In genomic region chr3:114515233-114515632, GRCm38 (mm10) we compare ENCODE assay signal across 21 mouse cellular contexts.
DNase-seq lines count a peak whose midpoint lies in the region; ATAC-seq lines count a peak whose summit lies in the region.
"Had no signal": no experiment of that assay in that cellular context is flagged by ENCODE, and none has a peak within 500 bp of the region (broad histone marks: within the 10 kb centered on the region; RNA-seq: fewer than 3 reads in every experiment).

No protein-coding gene starts in this region.

- no peaks in the 10 kb centered on the region for H3K27me3 ChIP-seq in heart, embryonic 10.5 days (ENCODE audit: insufficient read depth, poor library complexity, severe bottlenecking)
- H3K27me3 ChIP-seq in midbrain, embryonic 11.5 days (ENCODE audit: control insufficient read depth, insufficient read depth, low read length), result no peaks in the 10 kb centered on the region
- no peaks in the 10 kb centered on the region for H3K27me3 ChIP-seq in midbrain, embryonic 13.5 days
- no peaks in the 10 kb centered on the region for H3K27me3 ChIP-seq in midbrain, embryonic 12.5 days
- no peaks in the 10 kb centered on the region for H3K27me3 ChIP-seq in midbrain, embryonic 10.5 days (ENCODE audit: low read depth, poor library complexity, severe bottlenecking)
- H3K27me3 ChIP-seq: CH12.LX, Patski had no signal

- H3K9me3 ChIP-seq in heart, embryonic 10.5 days, result no peaks in the 10 kb centered on the region
- H3K9me3 ChIP-seq in midbrain, embryonic 11.5 days (ENCODE audit: control insufficient read depth, low read length), result no peaks in the 10 kb centered on the region
- H3K9me3 ChIP-seq in midbrain, embryonic 13.5 days, result no peaks in the 10 kb centered on the region
- H3K9me3 ChIP-seq in midbrain, embryonic 12.5 days, result no peaks in the 10 kb centered on the region
- no peaks in the 10 kb centered on the region for H3K9me3 ChIP-seq in midbrain, embryonic 10.5 days (replicated peaks)

- H3K9ac ChIP-seq in midbrain, embryonic 11.5 days (ENCODE audit: low read length), result no peak overlapping the region
- H3K9ac ChIP-seq in midbrain, embryonic 13.5 days (replicated peaks), result no peak overlapping the region
- no peak overlapping the region for H3K9ac ChIP-seq in midbrain, embryonic 12.5 days (replicated peaks)

- WGBS in heart, embryonic 10.5 days, result 31% methylated on average over 1 of the region's 1 CpGs
- 67% methylated on average over 1 of the region's 1 CpGs for WGBS in midbrain, embryonic 11.5 days
- 50% methylated on average over 1 of the region's 1 CpGs for WGBS in midbrain, embryonic 13.5 days
- WGBS in midbrain, embryonic 12.5 days, result 67% methylated on average over 1 of the region's 1 CpGs
- 55% methylated on average over 1 of the region's 1 CpGs for WGBS in midbrain, embryonic 10.5 days

- H3K4me1 ChIP-seq in heart, embryonic 10.5 days, result no peaks in the 10 kb centered on the region
- H3K4me1 ChIP-seq in midbrain, embryonic 11.5 days (ENCODE audit: control insufficient read depth, insufficient read depth, low read length), result no peaks in the 10 kb centered on the region
- H3K4me1 ChIP-seq in midbrain, embryonic 13.5 days (replicated peaks), result no peaks in the 10 kb centered on the region
- H3K4me1 ChIP-seq in midbrain, embryonic 12.5 days, result no peaks in the 10 kb centered on the region
- no peaks in the 10 kb centered on the region for H3K4me1 ChIP-seq in midbrain, embryonic 10.5 days

- no peak overlapping the region for H3K27ac ChIP-seq in heart, embryonic 10.5 days
- no peak overlapping the region for H3K27ac ChIP-seq in midbrain, embryonic 11.5 days (ENCODE audit: low read depth, low read length)
- H3K27ac ChIP-seq in midbrain, embryonic 13.5 days, result no peak overlapping the region
- no peak overlapping the region for H3K27ac ChIP-seq in midbrain, embryonic 12.5 days (replicated peaks)
- no peak overlapping the region for H3K27ac ChIP-seq in midbrain, embryonic 10.5 days (replicated peaks)

- no peaks in the 10 kb centered on the region for H3K36me3 ChIP-seq in heart, embryonic 10.5 days
- H3K36me3 ChIP-seq in midbrain, embryonic 11.5 days (ENCODE audit: control insufficient read depth, insufficient read depth, low read length), result no peaks in the 10 kb centered on the region
- H3K36me3 ChIP-seq in midbrain, embryonic 13.5 days, result no peaks in the 10 kb centered on the region
- no peaks in the 10 kb centered on the region for H3K36me3 ChIP-seq in midbrain, embryonic 12.5 days
- H3K36me3 ChIP-seq in midbrain, embryonic 10.5 days, result no peaks in the 10 kb centered on the region
- H3K36me3 ChIP-seq: G1E had no signal

- ATAC-seq in midbrain, embryonic 11.5 days (ENCODE audit: low FRiP score), result peak; percentile 59; the same call in 1 of the 2 replicates
- no peak for ATAC-seq in midbrain, embryonic 13.5 days
- ATAC-seq in midbrain, embryonic 12.5 days (ENCODE audit: low FRiP score, low read depth), result 0 out of 2 replicates have a peak, but pooled peaks have one; percentile 49
- ATAC-seq: activated CD4-positive, CD25-positive, alpha-beta regulatory T cell, adult 4 months; CD4-positive, CD25-positive, alpha-beta regulatory T cell, adult 4 months; Patski had no signal

- no peak overlapping the region for H3K4me2 ChIP-seq in midbrain, embryonic 11.5 days
- no peak overlapping the region for H3K4me2 ChIP-seq in midbrain, embryonic 13.5 days (replicated peaks)
- no peak overlapping the region for H3K4me2 ChIP-seq in midbrain, embryonic 12.5 days (replicated peaks)

- DNase-seq in heart, adult 11 months, result peak; percentile 61
- DNase-seq in heart, embryonic 10.5 days (ENCODE audit: low spot score), result no peak
- no peak for DNase-seq in midbrain, embryonic 11.5 days (ENCODE audit: low spot score, missing footprints)
- DNase-seq in midbrain, embryonic 10.5 days (ENCODE audit: low spot score), result no peak
- DNase-seq: adrenal gland, adult 2 months; adrenal gland, adult 8-10 months; adrenal gland, postnatal 10 days; adrenal gland, postnatal 14 days; adrenal gland, postnatal 25 days; adrenal gland, postnatal 36 days; B cell, adult 2 months; cerebellum, adult 11 months; cerebellum, adult 11-12 months; cerebellum, adult 18-20 months had no signal

- H3K4me3 ChIP-seq in heart, embryonic 10.5 days, result no peak overlapping the region
- no peak overlapping the region for H3K4me3 ChIP-seq in midbrain, embryonic 11.5 days (ENCODE audit: low read depth, low read length)
- no peak overlapping the region for H3K4me3 ChIP-seq in midbrain, embryonic 13.5 days (replicated peaks)
- H3K4me3 ChIP-seq in midbrain, embryonic 12.5 days, result no peak overlapping the region
- H3K4me3 ChIP-seq in midbrain, embryonic 10.5 days, result no peak overlapping the region
